Mouse (Mus musculus): ENCODE data around the gene Hist1h3e.

The Hist1h3e gene

GRCm38 (mm10) chr13:23529480-23530165, 32.5 kb downstream of the Hist1h3e start:
- in situ Hi-C loops (cut with MboI, MseI): loop anchor here in 1 of 2 experiments (5.0 to 10.0 kb wide), 3 partner anchors 53 to 1815 kb away; partner anchors contain the start of genes Hist1h2ai, Hist1h2an, Hist1h2bl and Hist1h2bp

- in situ Hi-C loops (cut with MboI, MseI): no loop called here
Measured at GRCm38 (mm10) chr13:23529005-23529404, 33.2 kb downstream of the Hist1h3e start.

DNA sequence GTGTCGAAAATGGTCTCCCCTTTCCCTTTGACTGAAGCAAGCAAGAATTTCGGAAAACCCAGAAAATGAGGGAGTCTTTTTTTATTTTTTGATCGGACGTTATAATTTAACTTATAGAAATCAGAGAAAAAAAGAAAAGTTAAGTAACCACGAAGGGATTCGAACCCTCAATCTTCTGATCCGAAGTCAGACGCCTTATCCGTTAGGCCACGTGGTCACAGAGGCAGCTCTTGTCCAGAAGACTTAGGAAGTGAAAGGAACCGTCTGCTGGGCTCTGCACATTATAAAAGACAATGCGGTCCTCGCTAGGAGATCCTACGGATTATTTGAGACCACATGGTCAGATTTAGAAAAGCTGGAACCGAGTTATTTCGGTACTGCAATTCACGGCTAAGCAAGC, 35.9 kb downstream of the Hist1h3e start:
- in situ Hi-C loops (cut with MboI, MseI): no loop called here

- in situ Hi-C loops (cut with MboI, MseI): no loop called here
Measured at GRCm38 (mm10) chr13:23525901-23526300, 36.3 kb downstream of the Hist1h3e start.

DNA sequence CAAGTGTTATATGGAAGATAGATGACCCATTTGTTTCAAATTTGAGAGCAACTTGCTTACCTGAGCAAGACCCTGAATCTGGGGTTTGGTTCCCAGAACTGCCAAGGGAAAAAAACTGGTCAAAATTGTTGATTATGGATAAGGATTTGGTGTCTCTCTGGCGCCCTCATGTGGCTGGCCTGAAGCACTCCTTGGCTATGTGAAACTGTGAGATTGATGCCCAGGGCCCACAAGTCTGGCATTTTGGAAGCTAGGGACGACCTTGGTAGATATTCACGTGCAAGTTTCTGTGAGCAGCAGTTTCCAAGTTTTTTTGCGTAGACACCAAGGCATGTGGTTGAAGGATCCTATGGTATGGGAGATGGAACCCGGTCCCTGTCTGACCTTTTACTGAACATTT, 37.5 kb downstream of the Hist1h3e start:
- in situ Hi-C loops (cut with MboI, MseI): loop anchor here (5.0 kb wide), 2 partner anchors 77 to 87 kb away; no protein-coding TSS in a partner anchor

GRCm38 (mm10) chr13:23523976-23524375, 38.2 kb downstream of the Hist1h3e start:
- in situ Hi-C loops (cut with MboI, MseI): loop anchor here (5.0 kb wide), 2 partner anchors 77 to 87 kb away; no protein-coding TSS in a partner anchor

DNA sequence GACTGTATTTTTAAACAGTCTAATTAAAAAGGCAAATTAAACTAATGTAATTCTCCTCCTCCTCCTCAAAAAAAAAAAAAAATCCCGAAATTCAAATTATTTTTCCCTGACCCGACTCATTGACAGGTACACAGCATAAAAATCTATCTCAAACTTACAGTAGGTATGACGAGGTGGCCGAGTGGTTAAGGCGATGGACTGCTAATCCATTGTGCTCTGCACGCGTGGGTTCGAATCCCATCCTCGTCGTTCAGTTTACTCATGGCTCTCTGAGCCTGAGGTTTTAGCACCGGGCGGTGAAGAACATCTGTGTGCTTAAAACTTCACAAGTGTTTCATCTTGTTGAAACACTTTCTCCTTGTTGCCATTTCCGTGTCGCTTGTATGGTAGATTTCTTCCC, 40.5 kb downstream of the Hist1h3e start:
- in situ Hi-C loops (cut with MboI, MseI): loop anchor here (5.0 kb wide), 2 partner anchors 74 to 84 kb away; no protein-coding TSS in a partner anchor

DNA sequence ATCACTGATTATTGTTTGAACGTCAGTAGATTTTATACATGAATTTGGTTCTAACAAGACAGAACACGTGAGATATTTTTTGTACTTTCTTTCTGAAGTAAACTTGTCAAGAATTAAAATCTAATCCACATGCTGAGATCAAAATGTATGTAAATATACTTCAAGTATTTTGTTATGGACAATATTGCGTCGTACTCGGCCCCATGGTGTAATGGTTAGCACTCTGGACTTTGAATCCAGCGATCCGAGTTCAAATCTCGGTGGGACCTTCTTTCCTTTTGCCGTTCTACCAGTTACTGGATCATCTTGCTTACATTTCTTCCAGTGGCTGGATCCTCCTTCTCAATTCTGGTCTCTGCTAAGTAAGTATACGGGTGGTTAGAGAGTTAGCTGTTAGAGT, 42.8 kb downstream of the Hist1h3e start:
- in situ Hi-C loops (cut with MboI, MseI): loop anchor here (5.0 kb wide), 3 partner anchors 1487 to 1597 kb away; no protein-coding TSS in a partner anchor

DNA sequence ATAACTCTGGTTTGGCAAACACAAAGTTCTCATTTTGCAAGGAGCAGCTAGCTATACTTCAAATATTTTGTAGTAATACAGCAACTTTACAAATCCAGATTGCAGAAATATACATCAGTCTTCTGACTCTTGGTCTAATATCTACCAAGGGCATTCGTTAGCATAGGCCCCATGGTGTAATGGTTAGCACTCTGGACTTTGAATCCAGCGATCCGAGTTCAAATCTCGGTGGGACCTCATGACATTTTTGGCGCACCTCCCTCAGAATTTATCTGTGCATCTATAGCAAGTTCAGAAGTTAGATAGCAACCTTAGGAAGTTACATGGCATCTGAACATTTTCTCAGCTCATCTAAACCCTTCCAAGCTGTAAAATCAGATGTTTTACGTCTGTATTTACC, 43.3 kb downstream of the Hist1h3e start:
- in situ Hi-C loops (cut with MboI, MseI): loop anchor here (5.0 kb wide), 3 partner anchors 1487 to 1597 kb away; no protein-coding TSS in a partner anchor

DNA sequence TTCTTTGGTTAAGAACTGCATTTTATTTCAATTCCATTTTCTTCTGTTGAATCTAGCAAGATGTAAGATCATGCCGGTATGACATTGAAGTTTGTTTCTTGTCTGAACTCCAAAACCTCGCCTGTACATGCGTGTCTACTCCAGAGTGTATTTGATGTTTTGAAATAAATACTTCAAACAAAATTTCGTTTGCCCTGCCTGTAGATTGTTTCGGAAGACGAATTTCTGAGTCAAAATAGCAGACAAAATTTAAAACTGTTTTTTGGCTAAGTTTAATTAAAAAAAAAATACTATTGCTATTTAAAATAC, 43.9 kb downstream of the Hist1h3e start:
- in situ Hi-C loops (cut with MboI, MseI): loop anchor here (5.0 kb wide), 3 partner anchors 1486 to 1596 kb away; no protein-coding TSS in a partner anchor

DNA sequence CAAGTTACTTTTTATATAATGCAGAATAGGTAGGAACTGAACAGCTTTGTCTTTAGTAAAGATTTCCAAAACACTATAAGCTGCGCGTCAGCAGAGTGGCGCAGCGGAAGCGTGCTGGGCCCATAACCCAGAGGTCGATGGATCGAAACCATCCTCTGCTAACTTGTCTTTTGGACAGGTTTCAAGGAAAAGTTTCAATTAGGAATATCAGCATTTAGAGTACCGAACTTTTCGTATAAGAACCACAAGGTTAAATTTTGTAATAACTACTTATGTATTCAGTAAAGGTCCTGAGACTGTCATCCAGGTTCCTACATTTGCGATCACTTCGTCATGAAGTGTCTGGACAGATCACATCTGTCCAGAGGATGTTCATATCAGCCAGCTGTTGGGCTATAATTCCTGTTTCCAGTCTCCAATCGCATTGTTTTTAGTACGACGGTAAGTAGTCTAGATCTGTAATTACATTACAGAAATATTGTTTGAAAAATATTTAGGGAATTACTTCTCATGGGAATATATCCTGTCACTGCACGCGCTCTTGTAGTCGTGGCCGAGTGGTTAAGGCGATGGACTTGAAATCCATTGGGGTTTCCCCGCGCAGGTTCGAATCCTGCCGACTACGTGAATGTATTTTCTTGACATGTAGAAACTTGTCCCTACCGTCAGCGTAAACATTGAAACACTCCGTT, 44.4 kb downstream of the Hist1h3e start:
- in situ Hi-C loops (cut with MboI, MseI): loop anchor here (5.0 kb wide), 3 partner anchors 1485 to 1595 kb away; no protein-coding TSS in a partner anchor

GRCm38 (mm10) chr13:23516822-23517602, 45.2 kb downstream of the Hist1h3e start:
- in situ Hi-C loops (cut with MboI, MseI): loop anchor here (5.0 kb wide), 3 partner anchors 1485 to 1595 kb away; no protein-coding TSS in a partner anchor

DNA sequence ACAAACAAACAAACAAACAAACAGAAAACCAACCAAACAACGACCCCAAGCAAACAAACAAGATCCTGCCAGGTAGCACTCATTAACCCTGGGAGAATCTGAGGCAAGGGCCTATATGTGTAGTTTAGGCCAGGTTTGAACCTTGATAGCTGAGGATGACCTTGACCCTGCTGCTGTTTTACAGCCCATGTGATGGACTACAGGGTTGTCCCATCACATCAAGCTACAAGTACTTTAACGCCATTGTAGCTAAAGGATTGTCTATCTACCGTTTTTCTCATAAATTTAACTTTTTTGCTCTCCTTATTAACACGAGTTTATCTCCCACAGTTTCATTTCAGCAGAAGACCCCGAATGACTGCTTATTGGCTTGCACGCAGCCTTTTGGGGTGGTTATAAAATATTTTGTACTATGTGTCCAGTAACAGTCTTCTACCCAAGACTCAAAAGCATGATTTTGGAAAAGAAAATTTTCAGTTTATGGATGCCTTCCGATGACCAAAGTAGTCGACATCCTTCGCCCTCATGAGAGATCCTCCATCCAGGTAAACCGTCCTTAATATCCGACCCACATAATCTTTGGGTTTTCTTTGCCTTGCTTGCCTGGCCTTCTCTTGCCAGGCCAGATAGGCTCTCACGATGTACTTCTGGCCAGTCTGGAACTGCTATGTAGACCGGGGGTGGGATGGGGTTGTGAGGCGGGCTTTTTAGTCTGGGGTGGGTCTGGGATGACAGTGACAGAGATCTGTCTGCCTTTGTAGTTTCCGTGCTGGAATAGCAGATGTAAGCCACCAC, 46.1 kb downstream of the Hist1h3e start:
- in situ Hi-C loops (cut with MboI, MseI): loop anchor here (5.0 kb wide), 3 partner anchors 1484 to 1594 kb away; no protein-coding TSS in a partner anchor

GRCm38 (mm10) chr13:23515281-23515680, 46.9 kb downstream of the Hist1h3e start:
- in situ Hi-C loops (cut with MboI, MseI): loop anchor here (5.0 kb wide), 3 partner anchors 1483 to 1593 kb away; no protein-coding TSS in a partner anchor

GRCm38 (mm10) chr13:23513517-23513916, 48.7 kb downstream of the Hist1h3e start:
- in situ Hi-C loops (cut with MboI, MseI): loop anchor here in 1 of 2 experiments (5.0 kb wide), 1 partner anchor 1266 kb away; no protein-coding TSS in a partner anchor

All from T-helper 17 cell (primary cell).